Mouse (Mus musculus): ENCODE measurements around the gene Entpd1.

Gene Entpd1

GRCm38 (mm10) chr19:40662727-40663126 lies 50.6 kb downstream of the Entpd1 start:
- in situ Hi-C loops (cut with MboI, MseI), result no loop called here

- in situ Hi-C loops (cut with MboI, MseI), result no loop called here
Observed at GRCm38 (mm10) chr19:40665778-40666177, 53.6 kb downstream of the Entpd1 start.

DNA sequence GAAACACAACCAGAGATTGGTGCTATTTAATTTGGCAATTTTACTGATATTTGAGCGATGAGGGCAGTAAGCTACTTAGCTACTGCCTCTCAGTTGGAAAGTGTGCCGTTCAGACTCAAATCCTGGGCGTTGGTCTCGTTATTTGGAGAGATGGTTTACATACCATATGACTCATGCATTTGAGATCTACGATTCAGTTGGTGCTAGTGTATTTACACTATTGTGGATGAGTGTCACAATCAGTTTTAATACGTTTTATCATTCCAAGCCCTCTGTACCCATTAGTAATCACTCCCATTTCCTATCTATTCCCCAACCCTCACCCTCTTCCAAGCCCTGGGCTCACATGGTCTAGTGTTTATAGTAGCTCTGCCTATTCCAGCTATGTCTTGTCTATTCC lies 54.9 kb downstream of the Entpd1 start:
- in situ Hi-C loops (cut with MboI, MseI), result no loop called here

GRCm38 (mm10) chr19:40675329-40675728 lies 63.2 kb downstream of the Entpd1 start:
- in situ Hi-C loops (cut with MboI, MseI), result loop anchor here (5.0 kb wide), 1 partner anchor 347 kb away; no protein-coding TSS in a partner anchor

GRCm38 (mm10) chr19:40678087-40678486 lies 65.9 kb downstream of the Entpd1 start:
- in situ Hi-C loops (cut with MboI, MseI), result loop anchor here (5.0 kb wide), 1 partner anchor 344 kb away; no protein-coding TSS in a partner anchor

GRCm38 (mm10) chr19:40678532-40679307 lies 66.6 kb downstream of the Entpd1 start:
- in situ Hi-C loops (cut with MboI, MseI), result loop anchor here (5.0 kb wide), 1 partner anchor 344 kb away; no protein-coding TSS in a partner anchor

GRCm38 (mm10) chr19:40679632-40680031 lies 67.5 kb downstream of the Entpd1 start:
- in situ Hi-C loops (cut with MboI, MseI), result loop anchor here (5.0 kb wide), 1 partner anchor 343 kb away; no protein-coding TSS in a partner anchor

DNA sequence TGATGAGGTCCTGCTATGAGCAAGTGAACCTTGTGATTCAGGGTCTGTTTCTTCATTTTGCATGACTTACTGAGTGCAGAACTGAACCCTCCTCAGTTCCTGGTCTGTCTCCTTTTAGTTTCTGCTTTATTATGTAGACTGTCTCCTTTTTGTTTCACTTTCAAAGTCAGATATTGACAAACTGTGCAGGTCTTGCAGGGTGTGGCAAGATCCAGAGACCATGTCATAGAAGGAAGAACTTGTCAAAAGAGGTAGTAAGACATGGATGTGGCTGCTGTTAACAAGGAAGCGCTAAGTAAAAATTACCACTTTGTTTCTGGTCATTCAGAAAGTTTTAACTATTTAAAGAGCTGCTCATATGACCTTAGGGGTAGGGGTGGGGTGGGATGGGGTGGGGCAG lies 72.0 kb downstream of the Entpd1 start:
- in situ Hi-C loops (cut with MboI, MseI), result no loop called here

DNA sequence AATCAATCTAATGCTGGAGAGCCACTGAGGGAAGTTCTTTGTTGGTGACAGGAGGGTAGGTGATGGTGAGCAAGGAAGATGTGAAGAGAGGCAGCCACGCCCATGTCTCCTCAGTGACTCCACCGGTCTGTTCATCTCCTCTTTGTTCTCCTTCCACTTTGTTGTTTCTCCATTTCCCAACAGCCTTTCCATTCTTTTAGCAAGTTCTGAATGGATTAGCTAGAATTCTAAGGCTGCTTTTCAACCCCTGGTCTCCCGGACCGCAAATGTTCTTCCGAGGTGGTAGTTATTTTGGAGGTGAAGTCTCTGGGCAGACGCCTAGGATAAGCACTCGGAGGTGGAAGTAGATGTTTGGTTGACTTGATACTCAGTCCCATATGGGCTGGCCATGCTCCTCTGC lies 72.4 kb downstream of the Entpd1 start:
- in situ Hi-C loops (cut with MboI, MseI), result no loop called here

DNA sequence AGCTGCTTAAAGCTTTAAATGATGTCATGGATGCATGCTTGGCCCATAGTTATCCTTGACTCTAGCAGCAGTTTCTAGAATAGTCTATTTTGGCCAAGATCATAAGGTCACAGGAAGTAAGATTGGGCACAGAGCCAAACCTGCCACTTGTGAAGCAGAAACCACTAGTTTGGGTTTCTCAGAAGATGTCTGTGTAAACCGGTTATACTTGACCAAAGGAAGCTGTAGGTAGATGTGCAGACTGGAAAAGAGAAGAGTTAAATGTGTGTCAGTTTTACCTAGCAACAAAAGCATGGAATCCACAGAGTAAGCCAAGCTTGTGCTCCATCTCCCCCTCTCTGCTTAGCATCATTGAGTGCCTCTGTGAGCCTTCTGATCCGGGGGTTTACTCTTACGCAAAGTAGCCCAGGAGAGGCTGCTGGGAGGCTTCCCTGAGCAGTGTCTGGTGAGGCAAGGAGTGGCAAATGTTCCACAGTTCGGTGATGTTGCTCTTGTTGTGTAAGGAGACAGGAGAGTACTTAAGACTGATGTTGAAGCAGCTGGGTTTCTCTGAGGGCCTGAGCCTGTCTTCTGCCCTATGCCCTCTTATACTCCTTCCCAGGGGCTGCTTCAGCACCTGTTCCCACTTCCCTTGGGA lies 75.2 kb downstream of the Entpd1 start:
- in situ Hi-C loops (cut with MboI, MseI), result no loop called here

GRCm38 (mm10) chr19:40693201-40693600 lies 81.0 kb downstream of the Entpd1 start:
- in situ Hi-C loops (cut with MboI, MseI), result no loop called here

DNA sequence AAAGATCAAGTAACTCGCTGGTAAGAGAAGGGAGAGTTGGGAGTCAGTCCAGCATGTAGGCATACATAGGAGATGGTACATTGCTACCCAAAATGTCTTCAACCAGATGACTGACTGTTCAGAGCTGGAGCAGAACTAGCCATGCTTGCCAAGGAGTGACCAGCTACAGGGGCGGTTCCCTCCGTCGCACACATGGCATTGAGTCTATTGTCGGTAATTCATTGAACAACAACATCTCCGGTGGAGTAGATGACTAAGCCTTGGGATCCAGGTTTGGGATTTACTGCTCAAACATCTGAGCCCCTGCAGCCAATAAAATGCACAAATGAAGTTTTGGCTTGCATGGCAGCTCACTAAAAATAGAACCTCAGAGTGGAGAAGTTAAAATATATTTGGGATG lies 84.0 kb downstream of the Entpd1 start:
- in situ Hi-C loops (cut with MboI, MseI), result no loop called here

DNA sequence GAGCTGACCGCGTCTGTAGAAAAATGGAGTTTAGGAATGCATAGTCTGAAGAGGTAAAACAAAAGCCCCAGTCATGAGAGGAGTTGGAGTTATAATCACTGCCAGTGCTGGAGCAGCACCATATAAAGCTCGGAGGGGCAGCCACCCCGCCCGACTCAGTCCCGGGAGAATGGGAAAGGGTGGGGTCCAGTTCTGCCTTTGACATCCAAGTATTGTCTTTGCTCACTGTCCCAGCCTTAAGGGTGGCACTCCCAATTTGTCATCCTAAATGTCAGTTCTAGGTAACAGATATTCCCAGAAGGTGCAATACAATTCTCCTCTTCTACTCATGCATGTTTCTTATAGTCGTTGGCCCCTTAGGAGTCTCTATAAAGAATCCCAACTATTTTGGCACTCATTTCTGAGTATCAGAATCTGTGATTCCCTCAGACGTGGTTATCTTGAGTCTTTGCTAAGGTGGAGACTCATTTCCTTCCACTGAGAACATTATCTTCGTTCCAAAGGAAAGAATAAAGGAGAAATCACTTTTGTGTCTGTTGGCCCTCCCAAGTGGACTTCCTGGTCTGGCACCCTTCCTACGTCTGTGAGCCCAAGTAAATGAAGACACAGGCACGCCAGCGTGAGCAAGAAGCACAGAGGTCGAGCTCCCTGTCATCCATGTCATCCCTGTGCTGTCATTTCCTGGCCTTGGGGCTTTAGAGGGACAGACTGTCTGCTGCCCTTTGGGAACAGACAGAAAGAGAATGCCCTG lies 86.1 kb downstream of the Entpd1 start:
- in situ Hi-C loops (cut with MboI, MseI), result no loop called here

DNA sequence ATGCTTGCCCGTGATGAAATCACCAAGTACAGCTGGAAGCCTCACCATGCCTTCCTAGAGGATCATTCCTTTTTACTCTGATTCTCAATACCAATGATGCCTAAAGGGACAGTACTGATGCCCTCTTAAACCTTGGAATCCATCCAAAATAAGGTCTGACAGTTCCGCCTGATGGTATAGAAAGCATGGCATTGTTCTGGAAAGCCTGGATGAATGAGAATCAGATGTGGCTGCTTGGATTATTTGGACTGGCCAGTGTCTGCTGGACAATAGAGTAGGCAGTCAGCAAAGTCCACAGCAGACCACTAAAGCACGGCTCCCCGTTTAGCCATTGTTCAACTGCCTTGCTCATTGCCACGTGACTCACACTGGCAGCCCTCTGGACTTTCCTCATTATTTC lies 87.7 kb downstream of the Entpd1 start:
- in situ Hi-C loops (cut with MboI, MseI), result no loop called here

- in situ Hi-C loops (cut with MboI, MseI), result no loop called here
Observed at GRCm38 (mm10) chr19:40702406-40702805, 90.2 kb downstream of the Entpd1 start.

DNA sequence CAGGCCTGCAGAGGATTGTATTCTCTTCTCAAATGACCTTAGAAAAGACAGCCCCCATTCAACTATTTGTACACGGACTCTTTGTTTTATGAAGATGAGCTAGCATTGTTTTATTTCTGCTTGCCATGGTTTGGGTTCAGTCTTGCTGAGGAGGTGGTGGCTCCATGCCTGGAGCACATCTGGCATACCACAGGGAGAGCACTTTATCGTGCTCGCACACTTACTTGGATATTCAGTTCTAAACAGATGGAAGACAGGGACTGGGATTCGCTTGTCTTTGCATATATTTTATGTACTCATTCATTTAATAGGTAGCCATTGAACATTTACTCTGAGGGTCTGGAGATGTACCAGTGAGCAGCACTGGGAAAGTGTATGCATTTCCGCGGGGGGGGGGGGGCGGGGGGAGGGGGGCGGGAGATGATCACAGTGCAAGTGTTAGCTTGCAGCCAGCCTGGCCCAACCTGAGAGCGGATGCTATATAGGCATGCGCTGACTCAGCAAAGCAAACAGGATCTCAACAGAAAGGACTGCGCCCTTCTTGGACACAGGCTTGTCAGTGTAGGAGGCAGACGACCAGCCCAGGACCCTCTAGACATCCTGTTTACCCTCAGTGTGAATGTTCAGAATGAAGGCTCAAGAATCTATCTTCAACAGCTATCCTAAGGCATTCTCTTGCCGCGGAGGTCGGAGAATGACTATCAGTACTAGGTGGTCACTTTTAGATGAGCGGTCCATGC lies 100.9 kb downstream of the Entpd1 start:
- in situ Hi-C loops (cut with MboI, MseI), result no loop called here

GRCm38 (mm10) chr19:40714700-40715099 lies 102.5 kb downstream of the Entpd1 start:
- in situ Hi-C loops (cut with MboI, MseI), result no loop called here

DNA sequence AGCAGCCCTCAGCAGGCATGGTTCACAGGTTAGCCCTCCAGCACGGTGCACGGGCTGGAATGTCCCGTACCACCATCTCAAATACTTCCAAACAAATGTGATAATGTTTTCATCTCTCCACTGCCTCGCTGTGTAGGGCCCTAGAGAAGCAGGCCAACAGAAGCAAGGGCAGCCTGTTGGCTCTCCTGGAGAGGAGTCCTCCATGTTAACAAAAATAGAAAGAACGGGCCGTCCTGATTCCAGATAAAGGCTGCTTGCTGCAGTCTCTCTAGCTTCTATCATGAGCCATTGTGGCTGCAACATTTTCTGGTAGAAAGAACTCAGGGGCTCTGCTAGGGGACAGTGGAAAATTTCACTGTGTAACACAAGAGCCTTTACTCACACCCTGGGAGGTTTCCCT lies 104.8 kb downstream of the Entpd1 start:
- in situ Hi-C loops (cut with MboI, MseI), result no loop called here

GRCm38 (mm10) chr19:40719439-40720105 lies 107.4 kb downstream of the Entpd1 start:
- in situ Hi-C loops (cut with MboI, MseI), result loop anchor here (5.0 to 10.0 kb wide), 3 partner anchors 107 to 1815 kb away; partner anchors contain the start of genes Entpd1 and Tctn3

DNA sequence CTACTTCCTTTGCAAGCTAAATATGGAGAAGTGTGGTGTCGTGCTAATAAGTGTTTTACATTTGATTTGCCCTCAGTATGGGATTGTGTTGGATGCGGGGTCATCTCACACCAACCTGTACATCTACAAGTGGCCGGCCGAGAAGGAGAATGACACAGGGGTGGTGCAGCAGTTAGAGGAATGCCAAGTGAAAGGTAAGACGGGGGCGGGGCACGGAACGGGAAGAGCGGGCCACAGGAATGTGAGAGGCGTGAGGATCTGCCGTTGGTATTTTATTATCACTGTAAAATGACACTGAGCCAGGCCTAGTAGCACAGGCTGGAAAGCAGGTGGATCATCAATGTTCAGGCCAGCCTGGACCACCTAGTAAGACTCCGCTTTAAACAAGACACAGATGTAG lies 108.2 kb downstream of the Entpd1 start:
- in situ Hi-C loops (cut with MboI, MseI), result loop anchor here (5.0 to 10.0 kb wide), 3 partner anchors 108 to 1814 kb away; partner anchors contain the start of genes Entpd1 and Tctn3
